Mouse (Mus musculus) bone marrow, adult 2 months (tissue): ENCODE measurements around the gene Paqr3.

ENCODE experiments used
- CTCF ChIP-seq: fragments of 200-500 bp; IDR thresholded peaks from 2 replicates; pipeline ENCODE4 v1.5.1; 2011; ENCODE audit warnings: low read length, control low read depth; ENCODE audit not compliant: control insufficient read depth, insufficient read depth
- POLR2A ChIP-seq: fragments of 200-500 bp; IDR thresholded peaks from 2 replicates; pipeline ENCODE4 v1.6.1; 2011; ENCODE audit warnings: low read depth, mild to moderate bottlenecking, control low read depth, low read length, borderline replicate concordance; ENCODE audit not compliant: control insufficient read depth

- TF ChIP-seq CTCF = no peak
- TF ChIP-seq POLR2A = no peak
These were observed 18.2 kb upstream of the Paqr3 start for GRCm38 (mm10) chr5:97129589-97129988.
